Mouse (Mus musculus) urinary bladder, postnatal 14 days (tissue): Measurements from ENCODE around the gene Nek9.

Experiments used
- DNase-seq: peaks from one replicate; pipeline ENCODE4 v3.0.0; 2021; ENCODE audit warnings: low spot score

Gene Nek9

DNA sequence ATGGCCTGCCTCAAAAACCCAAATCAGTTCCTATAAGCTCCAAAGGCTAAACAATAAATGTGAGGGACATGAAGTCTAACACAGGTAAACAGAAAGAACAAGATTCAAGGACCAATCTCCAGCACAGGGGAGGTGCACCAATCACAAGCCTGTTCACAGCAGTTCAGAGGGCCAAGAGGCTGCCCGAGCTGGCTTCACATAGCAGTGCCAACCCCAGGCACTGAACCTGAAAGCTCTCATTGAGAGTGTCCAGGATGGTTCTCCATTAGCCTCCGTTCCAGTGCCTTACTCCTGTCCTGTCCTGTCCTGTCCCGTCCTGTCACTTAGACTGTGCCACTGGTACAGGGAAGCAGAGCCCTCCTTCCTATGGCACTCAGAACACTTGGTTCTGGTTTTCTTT lies 8.0 kb upstream of the Nek9 start:
- DNase-seq: no peak

DNA sequence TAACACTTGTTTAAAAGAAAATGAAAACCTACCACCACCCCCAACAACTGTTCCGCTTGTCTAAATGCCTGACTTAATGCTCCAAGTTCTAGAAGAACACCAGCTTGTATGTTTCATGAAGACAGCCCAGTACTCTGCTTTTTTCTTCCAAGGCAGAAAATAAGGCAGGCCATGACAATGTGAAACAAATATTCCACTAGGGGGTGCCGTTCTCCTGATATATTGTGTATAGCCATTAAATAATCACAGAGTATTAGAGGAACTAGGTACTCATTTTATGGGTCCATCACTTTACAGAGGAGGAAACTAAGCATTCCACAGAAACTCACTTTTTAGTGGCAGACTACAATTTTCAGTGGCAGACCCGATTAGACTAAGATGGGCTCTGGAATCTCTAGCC lies 7.2 kb upstream of the Nek9 start:
- DNase-seq: peak; percentile 55

DNA sequence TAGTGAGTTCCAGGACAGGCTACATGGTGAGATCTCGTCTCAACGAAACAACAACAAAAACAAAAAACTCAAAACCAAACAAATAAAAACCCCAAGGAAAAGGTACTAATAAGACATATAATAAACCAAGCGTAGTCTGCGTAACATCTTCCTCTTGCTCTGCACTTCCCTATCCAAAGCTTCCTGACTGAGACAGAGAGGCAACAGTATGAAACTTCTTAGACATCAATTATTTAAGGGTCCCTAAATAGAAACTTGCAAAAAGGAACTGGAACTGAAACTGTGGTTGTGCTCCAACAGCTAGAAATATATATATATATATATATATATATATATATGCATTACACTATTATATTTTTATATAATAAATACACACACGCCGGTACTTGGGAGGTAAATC lies 6.4 kb upstream of the Nek9 start:
- DNase-seq: no peak

DNA sequence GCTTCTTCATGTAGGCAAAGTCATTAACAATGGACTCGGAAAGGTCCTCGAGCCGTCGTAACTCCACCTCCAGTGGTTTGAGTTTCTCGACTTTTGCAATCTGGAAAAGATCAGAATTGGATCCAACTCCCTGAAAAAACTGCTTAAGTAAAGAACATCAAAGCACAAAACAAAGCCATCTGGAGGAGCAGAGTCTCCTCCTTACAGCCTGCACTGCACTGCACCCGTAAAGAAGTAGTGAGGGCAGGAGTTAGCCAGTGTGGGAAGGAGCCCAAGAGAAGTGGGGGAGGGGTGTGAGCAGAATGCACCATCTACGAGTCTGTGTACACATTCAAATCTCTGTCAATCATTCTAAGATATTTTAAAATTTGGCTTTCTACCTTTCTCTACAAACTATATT lies 5.1 kb upstream of the Nek9 start:
- no peak for DNase-seq

DNA sequence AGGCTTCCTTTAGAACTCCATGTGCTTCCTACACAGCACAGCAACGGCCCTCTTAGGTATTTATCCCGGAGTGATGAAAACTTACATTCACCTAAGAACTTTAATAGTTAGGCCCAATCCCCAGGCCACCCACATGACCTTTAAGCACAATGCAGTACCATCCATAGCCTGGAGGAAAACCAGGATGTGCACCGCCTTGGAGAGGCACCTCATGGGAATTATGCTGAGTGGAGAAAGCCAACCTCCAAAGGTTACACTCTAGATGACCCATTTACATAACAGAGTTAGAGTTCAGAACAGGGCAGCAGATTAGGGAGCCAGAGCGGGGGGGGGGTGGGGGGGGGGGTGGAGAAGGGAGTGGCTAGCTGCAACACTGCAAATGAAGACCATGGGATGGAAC lies 3.1 kb upstream of the Nek9 start:
- DNase-seq: no peak

DNA sequence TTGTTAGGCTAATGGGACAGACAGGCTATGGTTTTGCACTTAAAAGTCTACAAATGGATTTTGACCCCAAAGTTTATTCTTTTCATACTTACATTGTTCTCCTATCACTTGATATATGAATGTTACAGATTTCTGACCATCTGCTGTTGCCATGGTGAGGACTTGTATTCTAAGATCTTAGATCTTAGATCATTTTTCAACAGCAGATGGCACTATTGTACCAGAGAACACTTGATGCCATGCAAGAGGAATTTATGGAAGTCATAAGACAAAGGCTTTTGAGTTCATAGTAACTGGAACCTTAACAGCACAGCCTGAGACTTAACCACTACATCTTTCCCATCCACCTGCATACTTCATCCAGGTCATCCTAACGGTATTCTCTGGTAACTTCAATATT lies 2.0 kb upstream of the Nek9 start:
- no peak for DNase-seq

DNA sequence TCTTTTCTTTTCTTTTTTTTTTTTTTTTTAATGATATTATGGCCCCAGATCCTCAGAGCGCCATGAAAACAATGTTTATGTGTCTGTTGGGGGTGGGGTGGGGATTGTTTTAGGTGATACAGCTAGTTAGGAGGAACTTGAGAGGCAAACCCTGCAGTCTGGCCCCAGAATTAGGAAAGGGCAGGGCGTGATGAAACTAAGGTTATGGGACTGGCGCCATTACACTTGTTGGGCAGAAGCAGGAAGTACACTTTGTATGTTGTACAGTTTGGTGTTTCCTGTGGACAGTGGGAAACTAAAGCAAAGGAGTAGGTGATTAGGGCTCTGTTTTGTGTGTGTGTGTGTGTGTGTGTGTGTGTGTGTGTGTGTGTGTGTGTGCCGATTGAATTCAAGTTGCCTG lies 785 bp upstream of the Nek9 start:
- DNase-seq: no peak

DNA sequence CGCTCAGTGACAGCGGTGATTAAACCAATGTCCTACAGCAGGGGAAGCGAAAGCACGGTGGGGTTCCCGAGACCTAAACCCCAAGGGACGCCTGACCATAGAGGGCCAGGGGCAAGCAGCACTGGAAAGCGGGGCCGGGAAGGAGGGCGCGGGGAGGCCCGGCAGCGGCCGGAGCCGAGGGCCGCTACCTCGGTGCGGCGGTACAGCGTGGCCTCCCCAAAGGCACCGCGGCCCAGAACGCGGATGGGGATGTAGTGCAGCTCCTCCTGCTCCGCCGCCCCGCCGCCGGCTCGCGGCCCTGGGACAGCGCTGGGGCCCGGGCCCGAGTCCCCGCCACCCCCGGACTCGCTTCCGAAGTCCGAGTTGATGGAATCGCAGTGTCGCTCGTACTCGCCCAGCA lies 347 bp downstream of the Nek9 start:
- no peak for DNase-seq

DNA sequence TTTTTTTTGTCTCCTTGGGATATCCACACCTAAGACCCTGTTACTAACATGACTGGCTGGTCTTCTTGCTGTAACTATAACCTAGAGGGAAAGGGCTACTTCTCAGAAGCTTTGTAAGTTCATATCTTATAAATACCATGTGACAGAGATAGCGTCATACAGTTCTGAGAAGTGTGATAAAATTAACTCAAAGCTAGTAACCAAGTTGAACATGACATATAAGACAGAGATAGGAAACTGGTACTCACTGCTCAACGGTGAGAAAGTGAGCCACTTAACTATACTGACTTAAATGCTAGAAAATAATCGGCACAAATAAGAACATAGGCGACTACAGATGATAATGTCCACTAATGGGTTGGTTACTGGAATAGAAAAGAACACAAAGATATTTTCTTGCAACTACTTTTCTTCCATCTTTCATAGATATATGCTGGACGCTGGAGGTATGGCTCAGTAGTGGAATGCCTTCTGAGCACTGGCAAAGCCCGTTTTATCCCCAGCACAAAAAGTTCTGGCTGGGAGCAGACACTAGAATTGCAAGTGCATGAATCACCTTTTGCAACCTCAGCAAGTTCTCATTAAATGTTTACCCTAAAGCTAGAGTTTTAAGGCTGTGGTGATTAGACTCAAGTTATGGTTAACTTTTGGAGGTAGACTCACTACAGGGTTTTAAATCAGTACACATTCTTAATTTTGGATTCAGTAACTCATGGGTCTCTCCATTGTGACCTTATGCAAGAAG lies 1.4 kb downstream of the Nek9 start:
- DNase-seq: no peak

DNA sequence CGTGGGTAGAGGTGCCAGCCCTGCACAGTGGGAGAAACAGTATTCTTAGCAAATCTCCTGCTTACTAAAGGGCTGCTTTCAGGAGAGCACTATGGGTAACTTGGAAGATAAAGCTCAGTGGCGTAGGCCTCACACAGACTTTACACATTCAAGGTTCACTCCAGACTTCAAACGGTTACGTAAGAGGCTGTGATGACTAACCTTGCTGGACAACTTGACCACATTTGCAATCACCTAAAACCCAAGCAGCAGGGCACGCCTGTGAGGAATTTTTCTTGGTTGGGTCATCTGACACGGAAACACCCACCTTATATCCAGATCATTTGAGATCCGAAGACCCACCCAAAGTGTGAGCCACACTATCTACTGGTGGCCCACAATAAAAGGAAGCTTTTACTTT lies 9.0 kb downstream of the Nek9 start:
- DNase-seq: no peak

DNA sequence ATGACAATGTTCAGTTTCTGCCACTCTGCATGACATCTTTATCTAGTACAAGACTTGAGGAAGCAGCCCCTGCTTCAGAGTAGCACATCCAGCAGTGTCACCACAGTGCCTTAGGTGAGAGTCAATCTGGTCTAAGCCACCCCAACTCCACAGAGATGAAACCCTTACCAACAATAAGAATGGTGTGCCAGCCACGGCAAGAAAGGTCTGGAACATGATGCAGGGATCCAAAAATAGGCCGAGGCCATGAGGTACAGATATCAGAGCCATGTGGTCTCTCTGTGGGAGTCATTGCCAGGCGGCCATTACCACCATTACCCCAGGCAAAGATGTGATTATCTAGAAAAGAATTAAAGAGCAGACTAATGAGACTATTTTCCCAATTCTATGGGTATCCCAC lies 30.5 kb downstream of the Nek9 start:
- no peak for DNase-seq

DNA sequence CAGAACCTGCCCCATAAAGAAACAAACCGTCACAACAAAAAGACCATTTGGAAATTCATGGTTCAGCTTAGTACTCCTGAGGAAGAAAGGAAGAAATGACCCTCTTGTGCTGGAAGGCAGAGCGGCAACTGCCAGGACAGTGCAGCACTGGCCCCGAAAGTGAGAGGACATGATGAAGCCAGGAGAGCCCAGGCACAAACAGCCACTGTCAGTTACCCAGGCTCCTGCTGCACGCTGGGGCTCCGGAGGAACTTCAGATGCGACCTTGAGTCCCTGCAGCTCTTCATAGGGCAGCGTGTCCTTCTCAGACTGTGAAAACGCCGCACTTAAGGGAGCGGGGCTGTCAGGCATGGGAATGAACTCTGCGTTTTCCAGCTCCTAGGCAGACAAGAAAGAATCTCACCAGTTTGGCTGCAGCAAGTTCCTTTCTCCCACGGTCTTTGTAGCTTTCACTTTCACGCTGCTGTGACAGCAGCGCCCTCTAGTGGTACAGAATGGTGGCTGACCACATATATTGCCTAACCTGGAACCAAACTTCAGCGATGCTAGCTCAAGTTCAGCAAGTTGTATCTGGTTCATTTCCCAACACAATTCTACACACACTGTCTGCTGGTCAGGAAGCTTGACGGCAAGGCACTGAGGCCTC lies 33.8 kb downstream of the Nek9 start:
- DNase-seq: peak; percentile 86

DNA sequence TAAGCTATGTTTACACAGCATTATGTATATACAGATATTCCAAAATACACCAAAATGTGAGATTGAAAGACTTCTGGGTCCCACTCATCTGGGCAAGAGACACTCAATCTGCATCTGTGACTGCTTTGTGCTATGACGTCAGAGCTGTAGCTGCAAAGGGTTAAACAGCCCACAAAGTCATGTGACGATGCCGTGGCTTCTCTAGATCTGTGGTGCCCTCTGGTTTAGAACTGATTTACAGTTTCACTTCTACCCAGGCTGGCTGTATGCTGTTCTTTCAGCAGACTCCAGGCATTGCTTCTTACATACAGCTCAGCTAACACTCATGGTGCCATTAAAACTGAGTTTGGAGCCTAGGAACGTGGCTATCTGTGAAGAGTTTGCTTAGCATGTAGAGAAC lies 34.4 kb downstream of the Nek9 start:
- no peak for DNase-seq

DNA sequence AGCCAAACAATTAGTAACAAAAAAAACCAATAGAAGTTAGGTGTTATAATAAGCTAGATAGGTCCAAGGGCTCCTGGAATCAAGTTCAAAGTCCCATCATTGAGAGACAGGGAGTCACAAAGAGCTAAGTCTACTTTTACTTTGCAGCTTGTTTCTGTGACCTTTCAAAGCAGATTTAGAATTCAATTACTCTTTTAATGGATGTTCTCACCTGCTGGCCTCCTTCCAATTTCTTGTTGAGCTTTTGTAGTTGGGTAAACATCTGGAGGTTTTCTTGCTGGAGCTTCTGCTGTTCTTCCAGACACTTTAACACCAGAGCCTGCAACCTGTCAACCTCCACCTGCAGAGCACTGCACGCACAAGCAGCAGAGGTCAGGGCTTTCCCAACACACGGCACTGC lies 35.9 kb downstream of the Nek9 start:
- no peak for DNase-seq

DNA sequence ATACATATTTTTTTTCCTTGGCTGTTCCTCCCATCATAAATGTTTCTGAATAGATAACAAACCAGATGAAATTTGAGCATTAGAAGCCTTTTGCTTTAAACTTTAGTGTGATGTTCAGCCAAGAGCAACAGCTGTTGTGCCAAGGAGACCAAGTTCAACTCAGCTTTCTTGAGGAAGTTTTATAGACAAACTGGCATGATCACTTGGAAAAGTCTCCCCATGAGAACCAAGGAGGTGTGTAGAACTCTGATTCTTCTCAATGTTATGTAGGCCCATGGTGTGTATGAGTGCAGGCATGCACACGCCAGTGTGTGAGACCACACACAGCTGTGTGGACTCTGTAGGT lies 40.4 kb downstream of the Nek9 start:
- DNase-seq: no peak

DNA sequence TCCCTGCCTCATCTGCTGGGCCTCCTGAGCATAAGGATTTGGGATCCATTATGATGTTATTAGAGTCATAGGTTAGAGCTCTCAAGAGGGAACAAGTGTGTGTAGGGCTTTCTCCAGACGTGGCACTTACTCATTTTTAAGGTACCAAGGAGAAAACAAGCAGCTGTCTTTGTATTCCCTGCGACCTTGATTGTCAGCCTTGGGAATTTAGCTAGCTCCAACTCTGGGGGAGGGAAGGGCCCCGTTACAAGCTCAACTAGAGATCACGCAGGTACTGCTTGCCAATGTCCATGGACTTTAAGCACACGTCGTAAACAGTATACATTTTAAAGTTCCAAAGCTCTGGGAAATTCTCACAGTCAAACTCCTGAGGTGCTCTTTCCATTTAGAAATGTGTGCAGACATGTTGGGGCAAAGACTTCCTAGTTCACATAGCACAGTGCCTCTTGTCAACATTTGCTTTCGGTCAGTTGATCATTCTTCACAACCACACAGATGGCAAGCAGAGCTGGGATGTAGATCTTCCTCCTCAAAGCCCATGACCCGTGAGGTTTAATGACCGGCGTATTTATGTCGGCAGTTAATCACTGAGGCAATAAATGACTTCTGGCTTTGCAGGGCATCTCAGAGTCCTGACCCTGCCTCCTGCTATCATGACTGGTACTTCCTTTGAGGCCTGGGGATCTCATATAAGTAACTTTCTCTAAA lies 40.9 kb downstream of the Nek9 start:
- DNase-seq: peak; percentile 35

DNA sequence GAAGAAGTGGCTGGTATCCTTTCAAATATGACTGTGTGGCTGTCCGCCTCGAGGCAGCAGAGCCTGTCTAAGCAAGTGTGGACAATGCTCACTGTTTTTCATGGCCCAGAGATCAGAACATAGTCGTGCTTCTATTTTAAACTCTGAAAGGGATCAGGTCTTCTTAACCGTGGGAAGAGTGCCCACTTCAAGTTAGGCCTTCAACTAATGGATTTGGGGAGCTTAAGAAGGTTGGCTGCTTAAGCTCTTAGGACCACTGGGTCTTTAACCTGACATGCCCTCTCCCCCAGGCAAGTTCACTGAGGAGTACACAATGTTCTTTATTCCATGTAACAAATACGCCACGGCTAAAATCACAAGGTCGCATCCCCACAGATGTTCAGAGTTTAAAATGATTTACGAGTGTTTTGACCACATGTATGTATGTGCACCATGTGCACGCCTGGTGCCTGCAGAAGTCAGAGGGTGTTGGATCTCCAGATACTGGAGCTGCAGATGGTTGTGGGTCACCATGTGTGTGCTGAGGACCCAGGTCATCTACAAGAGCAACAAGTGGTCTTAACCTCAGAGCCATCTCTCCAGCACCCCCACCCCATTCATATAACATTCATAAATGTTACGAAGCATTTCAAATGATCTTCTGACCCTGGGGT lies 41.7 kb downstream of the Nek9 start:
- DNase-seq: no peak

DNA sequence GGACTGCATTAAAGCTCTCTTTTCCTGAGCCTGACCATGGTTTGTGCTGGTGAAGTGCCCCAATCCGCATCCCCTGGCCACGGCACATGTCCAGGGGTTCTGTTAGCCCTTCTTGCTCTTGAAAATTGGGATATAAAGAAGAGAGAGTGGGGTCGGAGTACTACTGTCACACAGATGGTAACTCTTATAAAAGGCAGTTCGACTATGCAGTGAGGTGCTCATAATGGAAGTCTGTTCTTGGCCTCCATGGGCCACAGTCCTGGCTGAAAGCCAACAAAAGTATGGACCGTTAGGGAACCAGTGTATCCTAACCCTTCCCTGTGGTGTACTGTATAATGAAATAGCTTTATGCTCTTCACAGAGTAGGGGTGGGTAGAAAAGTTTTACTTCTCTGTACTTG lies 42.2 kb downstream of the Nek9 start:
- DNase-seq: no peak

DNA sequence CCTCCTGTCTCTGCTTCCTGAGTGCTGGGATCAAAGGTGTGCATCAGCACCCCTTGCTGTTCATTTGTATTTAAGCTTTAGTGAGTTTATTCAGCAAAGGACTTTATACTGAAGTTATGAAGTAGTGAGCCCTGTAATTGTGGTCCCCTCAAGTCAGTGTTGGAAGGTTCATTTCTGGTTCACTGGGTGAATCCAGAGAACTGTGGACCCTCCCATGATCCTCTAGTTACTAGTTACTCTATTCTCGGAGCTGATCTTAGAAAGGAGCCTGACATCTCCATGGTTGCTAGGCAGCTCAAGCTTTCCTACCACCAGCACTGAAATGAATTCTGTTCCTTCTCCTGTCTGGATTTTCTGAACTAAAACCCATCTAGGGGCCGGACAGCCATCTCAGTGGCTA lies 43.7 kb downstream of the Nek9 start:
- no peak for DNase-seq

DNA sequence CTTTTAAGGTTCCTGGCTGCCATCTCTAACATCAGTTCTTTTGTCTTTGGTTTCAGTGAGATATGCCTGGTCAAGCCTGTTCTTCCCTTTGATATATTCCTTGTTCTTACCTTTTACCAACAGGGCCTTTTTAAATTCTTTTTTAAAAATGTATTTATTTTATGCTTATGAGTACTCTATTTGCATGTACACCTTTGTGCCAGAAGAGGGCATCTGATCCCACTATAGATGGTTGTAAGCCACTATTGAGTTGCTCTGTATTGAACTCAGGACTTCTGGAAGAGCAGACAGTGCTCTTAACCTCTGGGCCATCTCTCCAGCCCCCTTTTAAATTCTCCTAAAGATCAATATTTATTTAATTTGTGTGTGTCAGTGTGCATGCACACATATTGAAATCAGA lies 46.3 kb downstream of the Nek9 start:
- DNase-seq: no peak

DNA sequence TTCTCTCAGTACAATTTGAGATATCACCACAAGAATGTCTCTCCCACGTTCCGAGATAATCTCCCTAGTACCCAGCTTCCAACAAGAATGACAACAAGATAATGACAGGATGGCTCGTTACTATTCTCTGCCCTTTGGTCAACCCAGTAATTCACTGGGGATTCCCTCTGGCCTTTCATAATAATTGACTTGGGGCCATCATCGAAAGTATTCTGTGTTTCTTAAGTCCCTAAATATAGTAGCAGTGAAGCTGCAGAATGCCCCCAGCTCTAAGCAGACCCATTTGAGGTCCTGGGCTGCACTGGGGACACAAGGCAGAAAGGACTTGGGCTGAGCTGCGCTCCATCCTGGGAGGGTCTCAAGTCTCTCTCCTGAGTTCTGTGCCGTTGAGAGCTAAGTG lies 46.9 kb downstream of the Nek9 start:
- DNase-seq: no peak

DNA sequence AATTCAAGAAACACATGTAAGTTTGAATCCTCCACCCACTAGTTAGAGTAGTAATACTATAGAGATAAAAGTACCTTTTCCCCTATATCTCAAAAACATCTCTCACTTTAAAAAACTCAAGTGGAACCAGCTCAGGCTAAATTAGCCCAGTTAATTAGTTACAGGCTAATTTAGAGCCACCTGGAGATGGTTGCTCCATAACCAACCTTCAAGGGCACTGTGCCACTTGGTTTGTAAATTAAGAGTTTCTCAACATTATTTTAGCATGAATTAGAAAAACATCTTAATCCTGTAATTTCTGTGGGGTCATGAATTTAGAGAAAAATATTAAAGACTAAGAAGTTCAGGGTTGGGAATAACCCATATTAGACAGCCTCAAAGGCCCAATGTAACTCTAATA lies 47.6 kb downstream of the Nek9 start:
- DNase-seq: no peak

DNA sequence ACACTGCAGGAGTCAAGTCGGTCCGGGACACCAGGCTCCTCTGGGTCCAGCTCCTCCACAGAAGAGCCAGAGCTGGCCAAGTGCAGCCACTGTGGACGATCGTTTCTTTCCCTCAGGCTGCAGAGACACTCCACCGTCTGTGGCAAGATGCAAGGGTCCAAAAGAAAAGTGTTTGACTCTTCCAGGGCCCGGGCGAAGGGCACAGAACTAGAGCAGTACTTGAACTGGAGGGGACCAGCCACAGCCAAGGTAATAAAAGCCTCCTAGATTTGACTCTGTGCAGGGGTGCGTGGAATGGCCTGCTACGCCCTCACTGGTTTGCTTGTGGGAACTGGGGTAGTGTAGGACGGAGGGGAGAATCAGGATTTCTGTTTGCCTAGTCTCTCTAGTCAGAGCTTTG lies 48.5 kb downstream of the Nek9 start:
- no peak for DNase-seq
